Comparison of ENCODE assay signal across 10 mouse cellular contexts in genomic region chr1:186189390-186189789, GRCm38 (mm10).
DNase-seq lines count a peak whose midpoint lies in the region; ATAC-seq and TF ChIP-seq lines count a peak whose summit lies in the region.
"Had no signal": no experiment of that assay in that cellular context is flagged by ENCODE, and none has a peak within 500 bp of the region (broad histone marks: within the 10 kb centered on the region; RNA-seq: fewer than 3 reads in every experiment).

No protein-coding gene starts in this region.

- no peaks in the 10 kb centered on the region for H3K9me3 ChIP-seq in forebrain, postnatal 0 days (ENCODE audit: low read length)
- H3K9me3 ChIP-seq in forebrain, embryonic 14.5 days (replicated peaks; ENCODE audit: control insufficient read depth, low read length), result no peaks in the 10 kb centered on the region
- no peaks in the 10 kb centered on the region for H3K9me3 ChIP-seq in embryonic facial prominence, embryonic 13.5 days
- no peaks in the 10 kb centered on the region for H3K9me3 ChIP-seq in intestine, embryonic 15.5 days
- H3K9me3 ChIP-seq in liver, embryonic 12.5 days (replicated peaks), result no peaks in the 10 kb centered on the region

- ATAC-seq in forebrain, postnatal 0 days, result no peak
- no peak for ATAC-seq in forebrain, embryonic 14.5 days
- no peak for ATAC-seq in embryonic facial prominence, embryonic 13.5 days (ENCODE audit: insufficient number of reproducible peaks, insufficient read depth, low FRiP score, low TSS enrichment, low read depth)
- no peak; the same call in 1 of the 2 replicates for ATAC-seq in intestine, embryonic 15.5 days
- ATAC-seq in activated CD4-positive, CD25-positive, alpha-beta regulatory T cell, adult 4 months, result no peak
- no peak for ATAC-seq in liver, embryonic 12.5 days
- ATAC-seq: liver, postnatal 0 days had no signal

- H3K4me2 ChIP-seq in forebrain, postnatal 0 days (ENCODE audit: low read depth), result no peak overlapping the region
- no peak overlapping the region for H3K4me2 ChIP-seq in forebrain, embryonic 14.5 days (ENCODE audit: low read length)
- peak overlapping the region; percentile 26; the same call in 1 of the 2 replicates for H3K4me2 ChIP-seq in embryonic facial prominence, embryonic 13.5 days
- no peak overlapping the region for H3K4me2 ChIP-seq in intestine, embryonic 15.5 days (replicated peaks)
- no peak overlapping the region for H3K4me2 ChIP-seq in liver, embryonic 12.5 days

- H3K9ac ChIP-seq in forebrain, postnatal 0 days, result no peak overlapping the region
- H3K9ac ChIP-seq in forebrain, embryonic 14.5 days (ENCODE audit: low read length), result no peak overlapping the region
- H3K9ac ChIP-seq in embryonic facial prominence, embryonic 13.5 days, result no peak overlapping the region
- no peak overlapping the region for H3K9ac ChIP-seq in intestine, embryonic 15.5 days
- no peak overlapping the region for H3K9ac ChIP-seq in liver, embryonic 12.5 days
- H3K9ac ChIP-seq: liver, postnatal 0 days had no signal

- 76% methylated on average over 11 of the region's 11 CpGs for WGBS in forebrain, postnatal 0 days
- 92% methylated on average over 11 of the region's 11 CpGs for WGBS in forebrain, embryonic 14.5 days
- 32% methylated on average over 11 of the region's 11 CpGs for WGBS in embryonic facial prominence, embryonic 13.5 days
- 28% methylated on average over 11 of the region's 11 CpGs for WGBS in intestine, embryonic 15.5 days
- 78% methylated on average over 11 of the region's 11 CpGs for WGBS in liver, embryonic 12.5 days (ENCODE audit: insufficient replicate concordance)

- DNase-seq in forebrain, postnatal 0 days, result peak; percentile 4
- DNase-seq in forebrain, embryonic 14.5 days (ENCODE audit: low spot score), result no peak
- peak; percentile 67 for DNase-seq in lung, postnatal 10 days
- no peak for DNase-seq in layer of hippocampus, adult 18-20 months (ENCODE audit: low spot score in 2 of 2)
- DNase-seq: liver, postnatal 0 days; right cerebral cortex, postnatal 4 days had no signal

- no peaks in the 10 kb centered on the region for H3K36me3 ChIP-seq in forebrain, postnatal 0 days (ENCODE audit: insufficient read depth)
- no peaks in the 10 kb centered on the region for H3K36me3 ChIP-seq in forebrain, embryonic 14.5 days (ENCODE audit: control insufficient read depth, insufficient read depth, low read length)
- H3K36me3 ChIP-seq in embryonic facial prominence, embryonic 13.5 days, result no peaks in the 10 kb centered on the region
- H3K36me3 ChIP-seq in intestine, embryonic 15.5 days, result no peaks in the 10 kb centered on the region
- H3K36me3 ChIP-seq in liver, embryonic 12.5 days, result no peaks in the 10 kb centered on the region

- H3K4me3 ChIP-seq in forebrain, postnatal 0 days (ENCODE audit: low read depth, low read length), result no peak overlapping the region
- no peak overlapping the region for H3K4me3 ChIP-seq in forebrain, embryonic 14.5 days (ENCODE audit: low read depth, low read length)
- H3K4me3 ChIP-seq in embryonic facial prominence, embryonic 13.5 days, result no peak overlapping the region
- H3K4me3 ChIP-seq in intestine, embryonic 15.5 days (replicated peaks), result no peak overlapping the region
- H3K4me3 ChIP-seq in liver, embryonic 12.5 days, result no peak overlapping the region

- TF ChIP-seq CTCF in forebrain, postnatal 0 days (IDR thresholded peaks at IDR 0.05; ENCODE audit: low read depth), result peak; percentile 31; the same call in 1 of the 2 replicates

- no peak overlapping the region for H3K27ac ChIP-seq in forebrain, postnatal 0 days (ENCODE audit: low read depth, low read length)
- no peak overlapping the region for H3K27ac ChIP-seq in forebrain, embryonic 14.5 days (ENCODE audit: low read depth, low read length)
- peak overlapping the region; percentile 23; the same call in 1 of the 2 replicates for H3K27ac ChIP-seq in embryonic facial prominence, embryonic 13.5 days
- H3K27ac ChIP-seq in intestine, embryonic 15.5 days, result peak overlapping the region; percentile 23; the same call in 1 of the 2 replicates
- no peak overlapping the region for H3K27ac ChIP-seq in liver, embryonic 12.5 days

- H3K4me1 ChIP-seq in forebrain, postnatal 0 days (ENCODE audit: insufficient read depth), result no peaks in the 10 kb centered on the region
- H3K4me1 ChIP-seq in forebrain, embryonic 14.5 days (ENCODE audit: control insufficient read depth, insufficient read depth, low read length), result no peaks in the 10 kb centered on the region
- peaks cover 11% of the 10 kb centered on the region for H3K4me1 ChIP-seq in embryonic facial prominence, embryonic 13.5 days
- H3K4me1 ChIP-seq in intestine, embryonic 15.5 days (replicated peaks), result no peaks in the 10 kb centered on the region
- H3K4me1 ChIP-seq in liver, embryonic 12.5 days, result no peaks in the 10 kb centered on the region

- H3K27me3 ChIP-seq in forebrain, postnatal 0 days (ENCODE audit: insufficient read depth, low read length), result no peaks in the 10 kb centered on the region
- no peaks in the 10 kb centered on the region for H3K27me3 ChIP-seq in forebrain, embryonic 14.5 days (replicated peaks; ENCODE audit: control insufficient read depth, insufficient read depth, low read length)
- no peaks in the 10 kb centered on the region for H3K27me3 ChIP-seq in embryonic facial prominence, embryonic 13.5 days
- H3K27me3 ChIP-seq in intestine, embryonic 15.5 days (replicated peaks), result no peaks in the 10 kb centered on the region
- no peaks in the 10 kb centered on the region for H3K27me3 ChIP-seq in liver, embryonic 12.5 days (replicated peaks)

Comparison
In these comparisons a context has a peak if more than half of its experiments do, and no peak if none do; other contexts are left out.
1. DNase-seq: peak in forebrain, postnatal 0 days (single experiment) and lung, postnatal 10 days (single experiment); none in forebrain, embryonic 14.5 days (single experiment) and layer of hippocampus, adult 18-20 months (0 of 2).
2. H3K27ac ChIP-seq: peak in embryonic facial prominence, embryonic 13.5 days (single experiment) and intestine, embryonic 15.5 days (single experiment); none in forebrain, postnatal 0 days (single experiment), forebrain, embryonic 14.5 days (single experiment) and liver, embryonic 12.5 days (single experiment).